Mouse (Mus musculus): ENCODE data around the gene Kdsr. TPM values are rescaled to one million over a fixed set of nuclear protein-coding genes. Genes with fewer than 3 reads are reported as not detected.
"Not testable (repeated sequence)": the region's sequence is repeated elsewhere in the genome, so short reads cannot be mapped to it uniquely, and the experiment has no call there.

Gene Kdsr
- polyA plus RNA-seq, 1 experiment, result 9.9 TPM

DNA sequence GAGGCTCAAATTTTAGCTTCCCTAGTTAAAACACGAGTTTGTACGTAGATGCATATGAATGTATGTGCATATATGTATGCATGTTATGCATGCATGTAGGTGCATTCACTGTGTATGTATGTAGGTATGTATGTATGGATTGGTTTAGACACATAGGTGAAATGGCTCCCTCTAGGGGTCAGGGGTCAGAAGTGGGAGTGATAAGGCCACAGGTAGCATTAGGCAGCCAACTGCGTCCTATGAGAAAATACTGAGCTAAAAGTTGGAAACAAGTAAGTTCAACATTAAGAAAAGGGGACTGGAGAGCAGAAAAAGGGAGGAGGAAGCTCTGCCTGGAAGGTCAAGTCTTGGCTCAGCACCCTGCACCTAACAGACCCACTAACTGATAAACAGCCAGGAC lies 21.4 kb downstream of the Kdsr start:
- Histone ChIP-seq H3K36me3 (ENCODE audit: control insufficient read depth, insufficient read depth) (peaks cover 8% of the 10 kb centered on the region), H3ac (ENCODE audit: control insufficient read depth, insufficient read length) (no peak overlapping the region), H3K4me2 (ENCODE audit: low read depth) (no peak overlapping the region), H3K79me2 (ENCODE audit: control insufficient read depth, insufficient read depth) (no peaks in the 10 kb centered on the region), H3K27me3 (ENCODE audit: control insufficient read depth, insufficient read depth, insufficient read length) (no peaks in the 10 kb centered on the region), H3K4me3 (no peak overlapping the region)
- TF ChIP-seq POLR2AphosphoS2 (IDR thresholded peaks at IDR 0.05; ENCODE audit: insufficient read length, low read depth), result no peak
- TF ChIP-seq MYOD1 (IDR thresholded peaks at IDR 0.05; ENCODE audit: control insufficient read depth in 1 of 3, insufficient read length in 2 of 3, low read depth in 2 of 3), result no peak
- no peak for TF ChIP-seq TCF12 (IDR thresholded peaks at IDR 0.05; ENCODE audit: insufficient read depth, poor library complexity, severe bottlenecking)
- no peak for TF ChIP-seq E2F4 (IDR thresholded peaks at IDR 0.05; ENCODE audit: insufficient read depth)

DNA sequence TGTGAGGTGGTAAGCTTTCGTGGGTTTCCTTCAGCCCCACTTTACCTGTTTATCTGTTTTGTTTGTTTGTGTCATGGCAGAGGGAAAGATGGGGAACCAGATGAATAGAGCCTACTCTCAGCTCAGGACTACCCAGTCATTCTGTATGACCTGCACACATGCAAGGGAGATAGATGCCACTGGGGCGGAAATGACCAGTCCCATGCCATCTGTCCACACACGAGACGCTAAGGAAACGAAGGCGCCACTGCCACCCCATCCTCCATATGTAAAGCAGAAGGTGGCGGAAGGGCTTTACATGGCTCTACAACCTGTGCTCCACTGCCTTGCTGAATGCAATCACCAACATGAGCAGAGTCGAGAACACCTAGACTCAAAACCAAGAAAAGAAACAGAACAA lies 23.3 kb downstream of the Kdsr start:
- Histone ChIP-seq H3K4me3 (no peak overlapping the region), H3K4me2 (ENCODE audit: low read depth) (no peak overlapping the region), H3K79me2 (ENCODE audit: control insufficient read depth, insufficient read depth) (no peaks in the 10 kb centered on the region), H3K27me3 (ENCODE audit: control insufficient read depth, insufficient read depth, insufficient read length) (no peaks in the 10 kb centered on the region), H3K36me3 (ENCODE audit: control insufficient read depth, insufficient read depth) (peaks cover 3% of the 10 kb centered on the region), H3ac (ENCODE audit: control insufficient read depth, insufficient read length) (no peak overlapping the region)
- TF ChIP-seq CEBPB (IDR thresholded peaks at IDR 0.05; ENCODE audit: insufficient read depth, poor library complexity, severe bottlenecking) (no peak), TCF3 (IDR thresholded peaks at IDR 0.05; ENCODE audit: insufficient read length, low read depth) (no peak), POLR2A (IDR thresholded peaks at IDR 0.05; ENCODE audit: insufficient read length, low read depth) (no peak), TCF12 (IDR thresholded peaks at IDR 0.05; ENCODE audit: insufficient read depth, poor library complexity, severe bottlenecking) (no peak), POLR2AphosphoS2 (IDR thresholded peaks at IDR 0.05; ENCODE audit: insufficient read length, low read depth) (no peak), MYOD1 (IDR thresholded peaks at IDR 0.05; ENCODE audit: control insufficient read depth in 1 of 3, insufficient read length in 2 of 3, low read depth in 2 of 3) (no peak), USF1 (IDR thresholded peaks at IDR 0.05; ENCODE audit: low read depth) (no peak), E2F4 (IDR thresholded peaks at IDR 0.05; ENCODE audit: insufficient read depth) (no peak), REST (IDR thresholded peaks at IDR 0.05; ENCODE audit: insufficient read depth, insufficient read length) (no peak), MAX (IDR thresholded peaks at IDR 0.05; ENCODE audit: low read depth) (no peak), SRF (IDR thresholded peaks at IDR 0.05; ENCODE audit: control insufficient read depth, insufficient read length, low read depth) (no peak), MYOG (IDR thresholded peaks at IDR 0.05; ENCODE audit: control insufficient read depth in 1 of 3, insufficient read depth in 1 of 3, insufficient read length in 2 of 3, low read depth in 2 of 3) (no peak)

DNA sequence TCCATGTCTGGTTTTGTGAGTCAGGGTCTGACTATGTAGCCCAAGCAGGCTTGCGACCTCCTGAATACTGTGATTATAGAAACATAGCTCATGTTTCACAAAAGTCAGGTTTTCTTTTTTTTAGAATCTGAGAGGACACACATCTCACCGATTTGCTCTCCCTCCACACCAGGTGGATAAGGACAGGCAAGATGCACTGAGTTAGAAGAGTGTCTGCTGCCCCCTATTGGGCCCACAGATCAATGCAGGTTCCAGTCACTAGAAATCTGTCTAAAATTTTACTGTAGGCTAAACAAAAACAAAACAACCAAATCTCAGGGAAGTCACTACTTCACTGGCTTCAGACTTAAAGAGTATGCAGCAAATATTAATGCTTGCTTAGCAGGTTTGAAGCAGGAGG lies 23.9 kb downstream of the Kdsr start:
- Histone ChIP-seq H3K36me3 (ENCODE audit: control insufficient read depth, insufficient read depth) (peaks cover 3% of the 10 kb centered on the region), H3K4me2 (ENCODE audit: low read depth) (no peak overlapping the region), H3K79me2 (ENCODE audit: control insufficient read depth, insufficient read depth) (no peaks in the 10 kb centered on the region), H3K4me3 (no peak overlapping the region), H3ac (ENCODE audit: control insufficient read depth, insufficient read length) (no peak overlapping the region), H3K27me3 (ENCODE audit: control insufficient read depth, insufficient read depth, insufficient read length) (no peaks in the 10 kb centered on the region)
- TF ChIP-seq MAX (IDR thresholded peaks at IDR 0.05; ENCODE audit: low read depth) (no peak), CEBPB (IDR thresholded peaks at IDR 0.05; ENCODE audit: insufficient read depth, poor library complexity, severe bottlenecking) (no peak), USF1 (IDR thresholded peaks at IDR 0.05; ENCODE audit: low read depth) (no peak), TCF12 (IDR thresholded peaks at IDR 0.05; ENCODE audit: insufficient read depth, poor library complexity, severe bottlenecking) (no peak), MYOG (IDR thresholded peaks at IDR 0.05; ENCODE audit: control insufficient read depth in 1 of 3, insufficient read depth in 1 of 3, insufficient read length in 2 of 3, low read depth in 2 of 3) (no peak), REST (IDR thresholded peaks at IDR 0.05; ENCODE audit: insufficient read depth, insufficient read length) (no peak), SRF (IDR thresholded peaks at IDR 0.05; ENCODE audit: control insufficient read depth, insufficient read length, low read depth) (no peak), POLR2A (IDR thresholded peaks at IDR 0.05; ENCODE audit: insufficient read length, low read depth) (no peak), TCF3 (IDR thresholded peaks at IDR 0.05; ENCODE audit: insufficient read length, low read depth) (no peak), E2F4 (IDR thresholded peaks at IDR 0.05; ENCODE audit: insufficient read depth) (no peak), POLR2AphosphoS2 (IDR thresholded peaks at IDR 0.05; ENCODE audit: insufficient read length, low read depth) (no peak), MYOD1 (IDR thresholded peaks at IDR 0.05; ENCODE audit: control insufficient read depth in 1 of 3, insufficient read length in 2 of 3, low read depth in 2 of 3) (no peak)

DNA sequence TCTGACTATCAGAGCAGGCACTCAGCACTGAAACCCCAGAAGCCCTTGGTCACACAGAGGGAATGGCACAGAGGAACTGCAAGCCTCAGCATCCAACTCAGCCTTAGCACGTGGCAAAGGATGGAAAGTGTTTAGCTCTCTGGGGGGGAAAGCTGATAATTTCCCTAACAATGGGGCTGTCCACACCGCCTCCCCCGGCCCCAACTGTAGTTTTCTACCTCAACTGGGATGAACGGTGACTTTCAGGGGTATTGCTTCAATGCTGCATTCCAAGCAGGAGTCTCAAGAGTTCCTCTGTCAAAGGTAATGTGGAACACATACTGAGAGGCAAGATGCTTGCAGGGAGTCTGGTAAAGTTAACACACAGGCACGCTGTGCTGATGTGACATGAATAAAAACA lies 37.5 kb downstream of the Kdsr start:
- H3K79me2 ChIP-seq (ENCODE audit: control insufficient read depth, insufficient read depth), result no peaks in the 10 kb centered on the region
- no peak overlapping the region for H3K4me3 ChIP-seq
- H3K27me3 ChIP-seq (ENCODE audit: control insufficient read depth, insufficient read depth, insufficient read length), result no peaks in the 10 kb centered on the region

DNA sequence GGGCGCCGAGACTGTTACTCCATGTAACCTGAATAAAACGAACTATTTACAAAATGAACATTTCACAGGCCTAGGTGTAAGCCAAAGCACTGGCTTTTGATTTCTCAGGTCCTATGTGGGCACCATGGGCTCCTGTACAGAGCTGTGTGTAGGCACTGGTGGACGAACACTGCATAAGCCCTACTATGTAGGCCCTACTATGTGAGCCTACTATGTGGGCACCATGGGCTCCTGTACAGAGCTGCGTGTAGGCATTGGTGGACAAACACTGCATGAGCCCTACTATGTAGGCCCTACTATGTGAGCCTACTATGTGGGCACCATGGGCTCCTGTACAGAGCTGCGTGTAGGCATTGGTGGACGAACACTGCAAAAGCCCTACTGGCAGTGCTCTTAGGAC lies 41.8 kb downstream of the Kdsr start:
- not testable (repeated sequence) for H3K36me3 ChIP-seq (ENCODE audit: control insufficient read depth, insufficient read depth); H3K4me2 ChIP-seq (ENCODE audit: low read depth); H3K4me3 ChIP-seq; H3K79me2 ChIP-seq (ENCODE audit: control insufficient read depth, insufficient read depth); H3ac ChIP-seq (ENCODE audit: control insufficient read depth, insufficient read length); H3K27me3 ChIP-seq (ENCODE audit: control insufficient read depth, insufficient read depth, insufficient read length)

More for the DNA sequence above, 37.5 kb downstream of the Kdsr start:
- no peak for TF ChIP-seq MAX (IDR thresholded peaks at IDR 0.05; ENCODE audit: low read depth)
- no peak for TF ChIP-seq SRF (IDR thresholded peaks at IDR 0.05; ENCODE audit: control insufficient read depth, insufficient read length, low read depth)
- TF ChIP-seq TCF3 (IDR thresholded peaks at IDR 0.05; ENCODE audit: insufficient read length, low read depth), result no peak
- TF ChIP-seq USF1 (IDR thresholded peaks at IDR 0.05; ENCODE audit: low read depth), result no peak
- TF ChIP-seq TCF12 (IDR thresholded peaks at IDR 0.05; ENCODE audit: insufficient read depth, poor library complexity, severe bottlenecking), result no peak
- TF ChIP-seq POLR2A (IDR thresholded peaks at IDR 0.05; ENCODE audit: insufficient read length, low read depth), result no peak
- no peak overlapping the region for H3ac ChIP-seq (ENCODE audit: control insufficient read depth, insufficient read length)
- no peak overlapping the region for H3K4me2 ChIP-seq (ENCODE audit: low read depth)
- no peaks in the 10 kb centered on the region for H3K36me3 ChIP-seq (ENCODE audit: control insufficient read depth, insufficient read depth)
